Comparison of ENCODE assay signal across 31 mouse cellular contexts in the genomic region with DNA sequence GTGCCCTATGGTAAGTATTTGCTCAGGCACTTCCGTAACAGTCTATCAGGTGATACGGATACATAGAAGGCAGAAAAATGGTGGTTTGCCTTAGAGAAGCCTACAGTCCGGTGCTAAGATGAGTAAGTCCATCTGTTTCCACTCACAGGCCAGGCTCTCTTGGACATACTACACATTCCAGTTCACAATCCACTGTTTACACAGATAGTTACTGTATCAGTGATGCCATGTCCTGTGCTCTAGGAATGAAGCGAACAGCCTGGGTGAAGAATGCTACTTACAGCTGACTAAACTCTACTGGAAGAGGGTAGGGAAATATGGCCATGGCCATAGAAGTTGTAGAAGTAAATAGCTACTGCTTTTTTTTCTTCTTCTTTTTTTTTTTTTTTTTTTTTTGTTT. TPM values are rescaled to one million over a fixed set of nuclear protein-coding genes. Genes with fewer than 3 reads are reported as not detected.
DNase-seq lines count a peak whose midpoint lies in the region; ATAC-seq and TF ChIP-seq lines count a peak whose summit lies in the region.
"Had no signal": no experiment of that assay in that cellular context is flagged by ENCODE, and none has a peak within 500 bp of the region (broad histone marks: within the 10 kb centered on the region; RNA-seq: fewer than 3 reads in every experiment).

No protein-coding gene starts in this region.

- intact Hi-C loops in heart, postnatal 36 days (cut with DNase I): no loop called here

- peaks cover 53% of the 10 kb centered on the region for H3K36me3 ChIP-seq in heart, embryonic 13.5 days
- H3K36me3 ChIP-seq in kidney, postnatal 0 days (ENCODE audit: insufficient read depth, low read length): peaks cover 6% of the 10 kb centered on the region; the same call in 1 of the 2 replicates
- H3K36me3 ChIP-seq: liver, embryonic 15.5 days had no signal

- DNase-seq in heart, postnatal 36 days: no peak
- DNase-seq in kidney, postnatal 0 days (ENCODE audit: low spot score): peak; percentile 49
- no peak for DNase-seq in kidney, adult 11 months
- DNase-seq in 3T3-L1 (ENCODE audit: low read depth, low spot score): peak; percentile 57
- peak; percentile 61 for DNase-seq in NIH3T3 (ENCODE audit: low read depth)
- no peak for DNase-seq in retina, embryonic 14.5 days (ENCODE audit: low spot score)
- DNase-seq: adrenal gland, adult 8-10 months; cerebellum, adult 8-10 months; cerebellum, postnatal 25 days; gastrocnemius, adult 2 months; gastrocnemius, postnatal 36 days; heart, postnatal 10 days; kidney, adult 8-10 months; kidney, postnatal 25 days; lung, postnatal 14 days; right cerebral cortex, postnatal 14 days; thymus, postnatal 4 days had no signal

- 0 out of 2 replicates have a peak overlapping the region, but pooled peaks have one; percentile 17 for H3K27ac ChIP-seq in heart, embryonic 13.5 days (replicated peaks)
- no peak overlapping the region for H3K27ac ChIP-seq in kidney, postnatal 0 days
- H3K27ac ChIP-seq: embryonic facial prominence, embryonic 13.5 days; gastrocnemius, adult 2 months; hindbrain, embryonic 10.5 days; hindbrain, embryonic 15.5 days; layer of hippocampus, adult 2 months; left cerebral cortex, adult 2 months; limb, embryonic 12.5 days; liver, embryonic 15.5 days; midbrain, embryonic 13.5 days; neural tube, embryonic 13.5 days had no signal

- peaks cover 45% of the 10 kb centered on the region for H3K4me1 ChIP-seq in heart, embryonic 13.5 days
- no peaks in the 10 kb centered on the region; the same call in 1 of the 2 replicates for H3K4me1 ChIP-seq in kidney, postnatal 0 days (replicated peaks; ENCODE audit: insufficient read depth, low read length)
- H3K4me1 ChIP-seq: embryonic facial prominence, embryonic 13.5 days; hindbrain, embryonic 10.5 days; limb, embryonic 12.5 days; midbrain, embryonic 13.5 days had no signal

- no peak for ATAC-seq in heart, embryonic 13.5 days (ENCODE audit: extremely low read depth, insufficient number of reproducible peaks, low FRiP score, low TSS enrichment)
- ATAC-seq in kidney, postnatal 0 days (replicated peaks; ENCODE audit: low FRiP score, low read depth): 0 out of 2 replicates have a peak, but pooled peaks have one; percentile 40
- ATAC-seq: CD4-positive, CD25-positive, alpha-beta regulatory T cell, adult 4 months; forebrain, embryonic 16.5 days; inflammation-experienced regulatory T-cells, adult 6 months; midbrain, embryonic 13.5 days had no signal

- H3K4me2 ChIP-seq in heart, embryonic 13.5 days: no peak overlapping the region
- H3K4me2 ChIP-seq in kidney, postnatal 0 days (ENCODE audit: low read length): no peak overlapping the region
- H3K4me2 ChIP-seq: embryonic facial prominence, embryonic 13.5 days; hindbrain, embryonic 15.5 days; limb, embryonic 12.5 days; liver, embryonic 15.5 days; midbrain, embryonic 13.5 days; neural tube, embryonic 13.5 days had no signal

- no peak overlapping the region for H3K4me3 ChIP-seq in heart, embryonic 13.5 days
- H3K4me3 ChIP-seq in kidney, postnatal 0 days (replicated peaks; ENCODE audit: low read depth, low read length): no peak overlapping the region
- H3K4me3 ChIP-seq: embryonic facial prominence, embryonic 13.5 days; erythroblast, embryonic 14.5 days; gastrocnemius, adult 2 months; hindbrain, embryonic 10.5 days; hindbrain, embryonic 15.5 days; layer of hippocampus, adult 2 months; left cerebral cortex, adult 2 months; limb, embryonic 12.5 days; liver, embryonic 15.5 days; midbrain, embryonic 13.5 days; neural tube, embryonic 13.5 days had no signal

- H3K9ac ChIP-seq in heart, embryonic 13.5 days: no peak overlapping the region
- no peak overlapping the region for H3K9ac ChIP-seq in kidney, postnatal 0 days (ENCODE audit: low read depth, low read length)
- H3K9ac ChIP-seq: embryonic facial prominence, embryonic 13.5 days; hindbrain, embryonic 15.5 days; limb, embryonic 12.5 days; liver, embryonic 15.5 days; midbrain, embryonic 13.5 days; neural tube, embryonic 13.5 days had no signal

- no peaks in the 10 kb centered on the region for H3K27me3 ChIP-seq in heart, embryonic 13.5 days (replicated peaks)
- no peaks in the 10 kb centered on the region for H3K27me3 ChIP-seq in kidney, postnatal 0 days (ENCODE audit: insufficient read depth, low read length)
- H3K27me3 ChIP-seq: embryonic facial prominence, embryonic 13.5 days; hindbrain, embryonic 15.5 days; limb, embryonic 12.5 days; liver, embryonic 15.5 days; midbrain, embryonic 13.5 days; neural tube, embryonic 13.5 days had no signal

- WGBS in heart, embryonic 13.5 days: 49% methylated on average over 4 of the region's 4 CpGs
- 77% methylated on average over 4 of the region's 4 CpGs for WGBS in kidney, postnatal 0 days

- TF ChIP-seq CTCF in kidney, postnatal 0 days (IDR thresholded peaks at IDR 0.05; ENCODE audit: low read depth): no peak

- no peaks in the 10 kb centered on the region for H3K9me3 ChIP-seq in heart, embryonic 13.5 days
- H3K9me3 ChIP-seq in kidney, postnatal 0 days (replicated peaks; ENCODE audit: low read length): no peaks in the 10 kb centered on the region
- H3K9me3 ChIP-seq: embryonic facial prominence, embryonic 13.5 days; hindbrain, embryonic 10.5 days; hindbrain, embryonic 15.5 days; limb, embryonic 12.5 days; liver, embryonic 15.5 days; midbrain, embryonic 13.5 days; neural tube, embryonic 13.5 days had no signal

RNA-seq across cellular contexts. Expression of gene Msl2, which starts 39.4 kb away (rescaled TPM):
- 2.6 and 2.8 TPM in 2 replicates for polyA plus RNA-seq in heart, embryonic 13.5 days (2015; fragmentation: Nextera tagmentation; extraction: Ambion mirVana)
- total RNA-seq in heart, postnatal 36 days (2021): 10 to 100 TPM; 32.1 to 38.5 TPM
- 5.7 and 6.5 TPM in 2 replicates for polyA plus RNA-seq in kidney, postnatal 0 days (2015; fragmentation: Nextera tagmentation; extraction: Ambion mirVana)

Comparison
In these comparisons a context has a peak if more than half of its experiments do, and no peak if none do; other contexts are left out.
1. DNase-seq: peak in kidney, postnatal 0 days (single experiment), 3T3-L1 (single experiment) and NIH3T3 (single experiment); none in heart, postnatal 36 days (0 of 2), kidney, adult 11 months (single experiment) and retina, embryonic 14.5 days (single experiment).